Mouse (Mus musculus) olfactory bulb, adult 2 months (tissue): Measurements from ENCODE around the gene Inpp1.

Experiments
- CTCF ChIP-seq: fragments of 200-500 bp; IDR thresholded peaks from 2 replicates; pipeline ENCODE4 v1.5.1; 2012; ENCODE audit warnings: low read depth, mild to moderate bottlenecking, low read length, moderate library complexity; ENCODE audit not compliant: insufficient read depth
- POLR2A ChIP-seq: fragments of 200-500 bp; IDR thresholded peaks from 2 replicates; pipeline ENCODE4 v1.6.1; 2012; ENCODE audit warnings: mild to moderate bottlenecking, low read depth, low read length, moderate library complexity; ENCODE audit not compliant: insufficient read depth

- TF ChIP-seq POLR2A (no peak), CTCF (no peak)
Measured at GRCm38 (mm10) chr1:52799772-52800171, 17.7 kb downstream of the Inpp1 start.
